Mouse (Mus musculus): Measurements from ENCODE around the gene Aim2. TPM values are rescaled to one million over a fixed set of nuclear protein-coding genes. Genes with fewer than 3 reads are reported as not detected.
"Not testable (repeated sequence)": the region's sequence is repeated elsewhere in the genome, so short reads cannot be mapped to it uniquely, and the experiment has no call there.

Gene Aim2
- polyA plus RNA-seq, 1 experiment from 2014 or later, result 3.9 TPM

DNA sequence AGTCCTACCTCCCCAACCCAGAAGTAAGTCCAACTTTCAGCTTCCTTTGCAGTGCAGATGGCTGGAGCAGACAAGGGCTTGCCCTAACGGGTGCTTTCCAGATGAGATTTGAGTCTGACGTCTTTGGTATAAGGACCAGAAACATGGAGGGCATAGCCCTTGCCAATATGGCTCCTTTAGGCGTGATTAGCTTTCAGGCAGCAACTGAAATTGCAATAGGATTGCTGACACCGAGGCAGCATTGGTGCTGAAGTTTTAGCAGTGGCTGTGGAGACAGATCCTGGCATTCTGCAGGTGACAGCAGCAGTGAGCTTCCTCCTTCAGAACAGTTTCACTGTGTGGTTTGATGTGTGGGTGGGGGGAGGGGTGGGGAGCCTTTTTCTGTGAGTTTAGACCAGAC lies 90.5 kb downstream of the Aim2 start:
- DNase-seq (ENCODE audit: low spot score) (no peak), ATAC-seq (replicated peaks; ENCODE audit: low FRiP score, low TSS enrichment, low read depth) (no peak)
- Histone ChIP-seq H3K27me3 (replicated peaks; ENCODE audit: control insufficient read depth, insufficient read depth, low read length) (no peaks in the 10 kb centered on the region), H3K4me2 (ENCODE audit: low read length) (no peak overlapping the region), H3K27ac (ENCODE audit: low read depth) (no peak overlapping the region), H3K9me3 (ENCODE audit: control insufficient read depth, low read length) (no peaks in the 10 kb centered on the region), H3K9ac (ENCODE audit: low read length) (no peak overlapping the region), H3K36me3 (ENCODE audit: control insufficient read depth, insufficient read depth, low read length) (no peaks in the 10 kb centered on the region), H3K4me1 (replicated peaks; ENCODE audit: control insufficient read depth, insufficient read depth, low read length) (no peaks in the 10 kb centered on the region), H3K4me3 (ENCODE audit: low read depth, low read length) (no peak overlapping the region)
- WGBS, result 69% methylated on average over 4 of the region's 4 CpGs

GRCm38 (mm10) chr1:173443061-173443460 lies 92.4 kb downstream of the Aim2 start:
- no peak overlapping the region for H3K4me3 ChIP-seq (ENCODE audit: low read depth, low read length)
- ATAC-seq (replicated peaks; ENCODE audit: low FRiP score, low TSS enrichment, low read depth), result no peak
- H3K27me3 ChIP-seq (replicated peaks; ENCODE audit: control insufficient read depth, insufficient read depth, low read length), result no peaks in the 10 kb centered on the region
- 93% methylated on average over 1 of the region's 1 CpGs for WGBS
- no peak overlapping the region for H3K9ac ChIP-seq (ENCODE audit: low read length)
- no peaks in the 10 kb centered on the region for H3K4me1 ChIP-seq (replicated peaks; ENCODE audit: control insufficient read depth, insufficient read depth, low read length)
- no peaks in the 10 kb centered on the region for H3K36me3 ChIP-seq (ENCODE audit: control insufficient read depth, insufficient read depth, low read length)
- no peaks in the 10 kb centered on the region for H3K9me3 ChIP-seq (ENCODE audit: control insufficient read depth, low read length)
- H3K4me2 ChIP-seq (ENCODE audit: low read length), result no peak overlapping the region
- no peak overlapping the region for H3K27ac ChIP-seq (ENCODE audit: low read depth)
- no peak for DNase-seq (ENCODE audit: low spot score)

- Histone ChIP-seq H3K27me3 (replicated peaks; ENCODE audit: control insufficient read depth, insufficient read depth, low read length) (no peaks in the 10 kb centered on the region), H3K36me3 (ENCODE audit: control insufficient read depth, insufficient read depth, low read length) (no peaks in the 10 kb centered on the region), H3K27ac (ENCODE audit: low read depth) (no peak overlapping the region), H3K9ac (ENCODE audit: low read length) (no peak overlapping the region), H3K4me3 (ENCODE audit: low read depth, low read length) (no peak overlapping the region), H3K9me3 (ENCODE audit: control insufficient read depth, low read length) (no peaks in the 10 kb centered on the region), H3K4me2 (ENCODE audit: low read length) (no peak overlapping the region), H3K4me1 (replicated peaks; ENCODE audit: control insufficient read depth, insufficient read depth, low read length) (no peaks in the 10 kb centered on the region)
- 57% methylated on average over 4 of the region's 4 CpGs for WGBS
- DNase-seq (ENCODE audit: low spot score) (no peak), ATAC-seq (replicated peaks; ENCODE audit: low FRiP score, low TSS enrichment, low read depth) (no peak)
Observed at GRCm38 (mm10) chr1:173447067-173447466, 96.4 kb downstream of the Aim2 start.

GRCm38 (mm10) chr1:173450621-173451020 lies 99.9 kb downstream of the Aim2 start:
- no peaks in the 10 kb centered on the region for H3K4me1 ChIP-seq (replicated peaks; ENCODE audit: control insufficient read depth, insufficient read depth, low read length)
- no peaks in the 10 kb centered on the region for H3K9me3 ChIP-seq (ENCODE audit: control insufficient read depth, low read length)
- no peak overlapping the region for H3K9ac ChIP-seq (ENCODE audit: low read length)
- H3K4me3 ChIP-seq (ENCODE audit: low read depth, low read length), result no peak overlapping the region
- H3K4me2 ChIP-seq (ENCODE audit: low read length), result no peak overlapping the region
- no peak overlapping the region for H3K27ac ChIP-seq (ENCODE audit: low read depth)
- DNase-seq (ENCODE audit: low spot score) (no peak), ATAC-seq (replicated peaks; ENCODE audit: low FRiP score, low TSS enrichment, low read depth) (no peak)
- no peaks in the 10 kb centered on the region for H3K36me3 ChIP-seq (ENCODE audit: control insufficient read depth, insufficient read depth, low read length)
- 91% methylated on average over 4 of the region's 4 CpGs for WGBS
- no peaks in the 10 kb centered on the region for H3K27me3 ChIP-seq (replicated peaks; ENCODE audit: control insufficient read depth, insufficient read depth, low read length)

GRCm38 (mm10) chr1:173451665-173452064 lies 101.0 kb downstream of the Aim2 start:
- DNase-seq (ENCODE audit: low spot score) (no peak), ATAC-seq (replicated peaks; ENCODE audit: low FRiP score, low TSS enrichment, low read depth) (no peak)
- Histone ChIP-seq H3K4me3 (ENCODE audit: low read depth, low read length) (no peak overlapping the region), H3K27ac (ENCODE audit: low read depth) (no peak overlapping the region), H3K27me3 (replicated peaks; ENCODE audit: control insufficient read depth, insufficient read depth, low read length) (no peaks in the 10 kb centered on the region), H3K9me3 (ENCODE audit: control insufficient read depth, low read length) (no peaks in the 10 kb centered on the region), H3K4me2 (ENCODE audit: low read length) (no peak overlapping the region), H3K4me1 (replicated peaks; ENCODE audit: control insufficient read depth, insufficient read depth, low read length) (no peaks in the 10 kb centered on the region), H3K9ac (ENCODE audit: low read length) (no peak overlapping the region), H3K36me3 (ENCODE audit: control insufficient read depth, insufficient read depth, low read length) (no peaks in the 10 kb centered on the region)
- 82% methylated on average over 5 of the region's 5 CpGs for WGBS

GRCm38 (mm10) chr1:173456139-173456754 lies 105.6 kb downstream of the Aim2 start:
- no peak overlapping the region for H3K9ac ChIP-seq (ENCODE audit: low read length)
- 53% methylated on average over 7 of the region's 7 CpGs for WGBS
- DNase-seq (ENCODE audit: low spot score) (no peak), ATAC-seq (replicated peaks; ENCODE audit: low FRiP score, low TSS enrichment, low read depth) (peak; percentile 78)
- H3K4me3 ChIP-seq (ENCODE audit: low read depth, low read length), result no peak overlapping the region
- no peak overlapping the region for H3K27ac ChIP-seq (ENCODE audit: low read depth)
- no peaks in the 10 kb centered on the region for H3K27me3 ChIP-seq (replicated peaks; ENCODE audit: control insufficient read depth, insufficient read depth, low read length)
- H3K36me3 ChIP-seq (ENCODE audit: control insufficient read depth, insufficient read depth, low read length), result no peaks in the 10 kb centered on the region
- H3K9me3 ChIP-seq (ENCODE audit: control insufficient read depth, low read length), result no peaks in the 10 kb centered on the region
- no peaks in the 10 kb centered on the region for H3K4me1 ChIP-seq (replicated peaks; ENCODE audit: control insufficient read depth, insufficient read depth, low read length)
- no peak overlapping the region for H3K4me2 ChIP-seq (ENCODE audit: low read length)

DNA sequence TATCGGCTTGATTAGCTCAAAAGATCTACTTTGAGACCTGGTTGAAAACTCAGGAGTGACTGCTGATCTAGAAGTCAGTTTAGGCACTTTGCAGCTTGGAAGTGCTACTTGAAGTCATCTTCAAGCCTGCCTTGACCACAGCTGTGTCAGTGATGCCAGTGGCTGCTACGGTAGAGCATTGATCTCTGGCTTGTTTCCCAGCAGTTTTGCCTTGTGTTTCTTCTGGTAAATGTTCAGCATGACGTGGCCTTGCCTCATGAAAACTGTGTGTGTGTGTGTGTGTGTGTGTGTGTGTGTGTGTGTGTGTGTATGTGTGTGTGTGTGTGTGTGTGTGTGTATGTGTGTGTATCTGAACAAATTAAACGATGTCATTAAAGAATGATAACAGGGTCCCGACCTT lies 106.1 kb downstream of the Aim2 start:
- Histone ChIP-seq H3K4me3 (ENCODE audit: low read depth, low read length) (no peak overlapping the region), H3K9ac (ENCODE audit: low read length) (no peak overlapping the region), H3K27ac (ENCODE audit: low read depth) (no peak overlapping the region), H3K4me1 (replicated peaks; ENCODE audit: control insufficient read depth, insufficient read depth, low read length) (no peaks in the 10 kb centered on the region), H3K9me3 (ENCODE audit: control insufficient read depth, low read length) (no peaks in the 10 kb centered on the region), H3K27me3 (replicated peaks; ENCODE audit: control insufficient read depth, insufficient read depth, low read length) (no peaks in the 10 kb centered on the region), H3K4me2 (ENCODE audit: low read length) (no peak overlapping the region), H3K36me3 (ENCODE audit: control insufficient read depth, insufficient read depth, low read length) (no peaks in the 10 kb centered on the region)
- WGBS, result 78% methylated on average over 5 of the region's 5 CpGs
- ATAC-seq (replicated peaks; ENCODE audit: low FRiP score, low TSS enrichment, low read depth) (no peak), DNase-seq (ENCODE audit: low spot score) (no peak)

DNA sequence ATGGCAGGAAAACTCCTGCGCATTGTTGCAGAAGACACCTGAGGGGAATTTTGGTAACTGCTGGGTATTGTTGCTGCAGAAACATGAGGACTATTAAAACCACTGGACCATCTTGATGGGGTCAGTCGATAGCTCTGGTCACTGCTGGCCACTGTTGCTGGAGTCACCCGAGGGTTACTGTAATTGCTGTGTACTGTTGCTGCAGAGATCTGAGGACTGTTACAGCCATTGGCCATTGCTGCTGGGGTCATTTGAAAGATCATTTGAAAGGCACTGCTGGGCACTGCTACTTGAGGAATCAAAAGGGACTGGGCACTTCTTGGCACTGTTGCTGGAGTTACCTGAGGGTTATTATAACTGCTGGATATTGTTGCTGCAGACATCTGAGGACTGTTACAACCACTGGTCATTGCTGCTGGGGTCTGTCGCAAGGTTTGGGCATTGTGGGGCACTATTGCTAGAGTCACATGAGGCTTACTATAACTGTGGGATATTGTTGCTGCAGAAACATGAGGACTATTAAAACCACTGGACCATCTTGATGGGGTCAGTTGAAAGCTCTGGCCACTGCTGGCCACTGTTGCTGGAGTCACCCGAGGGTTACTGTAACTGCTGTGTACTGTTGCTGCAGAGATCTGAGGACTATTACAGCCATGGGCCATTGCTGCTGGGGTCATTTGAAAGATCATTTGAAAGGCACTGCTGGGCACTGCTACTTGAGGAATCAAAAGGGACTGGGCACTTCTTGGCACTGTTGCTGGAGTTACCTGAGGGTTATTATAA lies 129.9 kb downstream of the Aim2 start:
- H3K27ac ChIP-seq (ENCODE audit: low read depth); H3K27me3 ChIP-seq (replicated peaks; ENCODE audit: control insufficient read depth, insufficient read depth, low read length); H3K36me3 ChIP-seq (ENCODE audit: control insufficient read depth, insufficient read depth, low read length); H3K4me1 ChIP-seq (replicated peaks; ENCODE audit: control insufficient read depth, insufficient read depth, low read length); H3K9ac ChIP-seq (ENCODE audit: low read length); ATAC-seq (replicated peaks; ENCODE audit: low FRiP score, low TSS enrichment, low read depth); H3K9me3 ChIP-seq (ENCODE audit: control insufficient read depth, low read length); DNase-seq (ENCODE audit: low spot score); H3K4me2 ChIP-seq (ENCODE audit: low read length); H3K4me3 ChIP-seq (ENCODE audit: low read depth, low read length): not testable (repeated sequence)
- 87% methylated on average over 5 of the region's 5 CpGs for WGBS

DNA sequence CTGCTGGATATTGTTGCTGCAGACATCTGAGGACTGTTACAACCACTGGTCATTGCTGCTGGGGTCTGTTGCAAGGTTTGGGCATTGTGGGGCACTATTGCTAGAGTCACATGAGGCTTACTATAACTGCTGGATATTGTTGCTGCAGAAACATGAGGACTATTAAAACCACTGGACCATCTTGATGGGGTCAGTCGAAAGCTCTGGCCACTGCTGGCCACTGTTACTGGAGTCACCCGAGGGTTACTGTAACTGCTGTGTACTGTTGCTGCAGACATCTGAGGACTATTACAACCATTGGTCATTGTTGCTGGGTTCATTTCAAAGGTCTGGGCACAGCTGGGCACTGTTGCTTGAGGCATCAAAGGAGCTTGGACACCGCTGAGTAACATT lies 130.5 kb downstream of the Aim2 start:
- not testable (repeated sequence) for H3K4me2 ChIP-seq (ENCODE audit: low read length); H3K4me3 ChIP-seq (ENCODE audit: low read depth, low read length); H3K9ac ChIP-seq (ENCODE audit: low read length); H3K9me3 ChIP-seq (ENCODE audit: control insufficient read depth, low read length); H3K36me3 ChIP-seq (ENCODE audit: control insufficient read depth, insufficient read depth, low read length); DNase-seq (ENCODE audit: low spot score); ATAC-seq (replicated peaks; ENCODE audit: low FRiP score, low TSS enrichment, low read depth); H3K27ac ChIP-seq (ENCODE audit: low read depth); H3K27me3 ChIP-seq (replicated peaks; ENCODE audit: control insufficient read depth, insufficient read depth, low read length); H3K4me1 ChIP-seq (replicated peaks; ENCODE audit: control insufficient read depth, insufficient read depth, low read length)
- 84% methylated on average over 3 of the region's 3 CpGs for WGBS
